Mouse (Mus musculus): ENCODE results near the gene Cdh4.
A peak's percentile ranks its signal among the peaks of the same experiment; 100 is the strongest.

The Cdh4 gene

GRCm38 (mm10) chr2:179877551-179878215, 435.5 kb downstream of the Cdh4 start:
- DNase-seq: peak; percentile 78

GRCm38 (mm10) chr2:179884561-179884960, 442.3 kb downstream of the Cdh4 start:
- peak; percentile 49 for DNase-seq

GRCm38 (mm10) chr2:179891048-179891447, 448.8 kb downstream of the Cdh4 start:
- DNase-seq: no peak

GRCm38 (mm10) chr2:179896949-179897348, 454.7 kb downstream of the Cdh4 start:
- DNase-seq: no peak

DNA sequence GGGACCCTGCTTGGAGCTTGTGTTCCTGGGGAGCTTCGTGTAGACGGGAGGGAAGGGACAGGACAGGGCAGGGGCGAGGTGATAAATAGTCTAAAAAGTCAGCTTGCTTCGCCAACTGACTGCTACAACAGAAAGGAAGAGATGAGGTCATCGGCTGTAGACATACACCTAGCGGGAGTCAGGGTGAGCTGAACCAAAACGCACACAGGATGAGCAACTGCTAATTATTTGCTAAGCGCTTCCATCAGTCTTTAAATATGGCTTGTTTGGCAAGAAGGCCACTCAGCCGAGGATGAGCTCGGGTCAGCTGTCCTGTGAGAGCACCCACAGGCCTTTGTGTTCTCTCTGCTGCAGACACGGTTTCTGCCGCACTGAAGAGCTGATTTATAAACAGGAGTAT, 470.7 kb downstream of the Cdh4 start:
- no peak for DNase-seq

DNA sequence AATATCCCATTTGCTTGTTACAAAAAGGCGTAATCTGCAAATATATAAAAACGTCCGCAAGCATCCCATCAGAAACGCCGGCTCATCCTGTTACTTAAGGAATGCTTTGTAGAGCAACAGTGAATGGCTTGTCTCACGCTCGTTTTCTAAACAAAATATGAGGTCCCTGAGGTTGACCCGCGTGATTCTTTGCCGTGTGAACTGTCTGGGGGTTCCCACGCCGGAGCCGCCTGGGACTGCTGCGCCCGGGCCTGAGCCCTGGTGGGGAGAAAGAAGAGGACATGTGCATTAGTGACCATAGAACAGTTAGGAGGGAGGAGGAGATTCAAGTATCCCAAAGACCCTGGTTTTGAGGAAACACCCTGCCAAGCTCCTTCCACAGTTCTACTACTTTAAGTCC, 471.1 kb downstream of the Cdh4 start:
- no peak for DNase-seq

DNA sequence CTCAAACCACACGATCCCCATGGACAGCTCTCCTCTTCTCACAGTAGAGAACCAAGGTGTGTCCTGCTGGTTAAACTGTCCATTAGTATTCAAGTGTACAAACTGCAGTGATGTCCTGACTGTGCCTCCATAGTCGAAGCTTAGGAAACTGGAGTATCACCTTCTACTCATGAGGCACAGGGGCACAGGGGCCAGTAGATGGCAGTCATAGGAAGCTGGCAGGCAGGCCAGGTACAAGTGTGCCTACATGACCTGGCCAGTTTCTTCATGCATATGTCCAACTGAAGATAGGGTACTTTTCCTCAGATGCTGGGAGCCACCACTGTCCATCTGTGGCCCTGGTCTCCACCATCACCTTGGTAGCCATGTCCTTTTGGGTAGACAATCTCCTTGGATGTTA, 472.0 kb downstream of the Cdh4 start:
- no peak for DNase-seq

DNA sequence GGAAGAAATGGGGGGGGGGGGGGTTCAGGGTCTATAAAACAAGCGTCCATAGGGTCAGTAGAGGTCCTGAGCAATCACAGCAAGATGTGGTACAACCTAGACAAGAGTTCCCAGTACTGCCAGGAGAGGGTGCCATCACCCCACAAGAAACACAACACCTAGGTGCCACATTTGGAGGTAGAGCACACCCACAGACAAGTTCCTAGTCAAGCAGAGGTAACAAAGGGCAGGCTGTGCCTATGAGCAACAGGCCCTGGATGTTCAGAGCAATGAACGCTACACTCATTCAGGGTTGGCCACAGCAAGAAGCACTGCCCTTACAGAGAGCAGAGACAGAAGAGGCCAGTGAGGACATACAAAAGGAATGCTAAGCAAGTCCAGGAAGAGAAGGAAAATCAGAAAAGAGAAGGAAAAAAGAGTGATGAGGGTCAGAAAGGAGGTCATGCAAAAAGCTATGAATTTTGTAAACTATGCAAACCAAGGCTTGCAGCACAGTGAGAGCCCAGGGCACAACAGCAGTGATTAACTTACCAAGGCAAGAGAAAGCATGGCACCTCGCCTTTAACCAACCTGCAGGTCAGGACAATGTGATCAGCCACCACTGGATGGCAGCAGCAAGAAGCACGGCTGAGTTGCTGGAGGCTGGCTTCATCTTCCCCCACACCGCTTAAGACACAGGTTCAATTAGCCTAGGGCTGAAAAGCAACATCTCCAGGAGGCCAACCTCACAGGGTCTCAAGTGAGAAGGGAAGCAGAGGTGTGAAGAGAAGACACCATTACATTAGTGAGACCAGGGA, 474.8 kb downstream of the Cdh4 start:
- peak; percentile 89 for DNase-seq

- no peak for DNase-seq
Observed at GRCm38 (mm10) chr2:179920042-179920441, 477.8 kb downstream of the Cdh4 start.

DNA sequence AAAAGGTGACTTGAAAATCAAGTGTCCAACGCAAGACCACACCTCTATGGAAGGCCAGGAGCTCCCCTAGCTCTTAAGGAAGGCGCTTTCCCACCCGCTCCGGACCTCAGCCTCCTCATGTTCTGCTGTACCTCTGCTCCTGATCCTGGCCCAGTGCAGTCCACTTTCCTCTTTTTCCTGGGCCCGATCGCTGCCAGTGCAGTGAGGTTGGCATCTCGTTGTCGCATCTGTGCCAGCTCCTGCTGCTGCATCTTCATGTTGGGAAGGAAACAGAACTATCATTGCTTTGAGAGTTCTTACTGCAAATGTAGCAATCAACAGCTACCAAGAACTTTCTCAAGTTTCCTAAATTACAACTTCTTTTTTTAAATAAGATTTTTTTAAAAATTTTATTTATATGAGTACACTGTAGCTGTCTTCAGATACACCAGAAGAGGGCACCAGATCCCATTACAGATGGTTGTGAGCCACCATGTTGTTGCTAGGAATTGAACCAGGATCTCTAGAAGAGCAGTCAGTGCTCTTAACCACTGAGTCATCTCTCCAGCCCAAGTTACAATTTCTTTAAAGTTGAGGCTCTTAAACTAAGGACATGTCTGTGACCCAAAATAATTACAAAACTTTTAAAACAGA, 478.9 kb downstream of the Cdh4 start:
- DNase-seq: no peak

GRCm38 (mm10) chr2:179924038-179924437, 481.8 kb downstream of the Cdh4 start:
- no peak for DNase-seq

- no peak for DNase-seq
Observed at GRCm38 (mm10) chr2:179929166-179929565, 486.9 kb downstream of the Cdh4 start.

- no peak for DNase-seq
Observed at GRCm38 (mm10) chr2:179931741-179932140, 489.5 kb downstream of the Cdh4 start.

DNA sequence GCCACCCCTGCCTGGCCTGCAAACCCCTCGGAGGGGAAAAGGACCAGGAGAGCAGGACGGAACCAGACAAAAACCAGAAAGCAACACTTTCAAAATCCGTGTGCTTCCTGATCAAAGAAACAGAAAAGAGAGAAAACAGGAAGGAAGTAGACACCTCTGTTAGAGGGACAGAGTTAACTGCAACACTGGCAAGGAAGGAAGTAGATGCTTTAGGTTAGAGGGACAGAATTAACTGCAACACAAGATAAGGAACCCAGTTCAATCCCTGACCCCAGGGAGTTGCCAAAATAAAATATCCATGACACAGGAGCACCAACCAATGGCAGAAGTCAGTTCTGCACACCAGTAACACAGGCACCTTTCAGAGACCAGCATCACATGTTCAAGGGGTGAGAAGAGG, 491.9 kb downstream of the Cdh4 start:
- no peak for DNase-seq

GRCm38 (mm10) chr2:179937091-179937490, 494.9 kb downstream of the Cdh4 start:
- no peak for DNase-seq

GRCm38 (mm10) chr2:179941696-179942095, 499.5 kb downstream of the Cdh4 start:
- DNase-seq: no peak

GRCm38 (mm10) chr2:179945051-179945450, 502.8 kb downstream of the Cdh4 start:
- DNase-seq: no peak

DNA sequence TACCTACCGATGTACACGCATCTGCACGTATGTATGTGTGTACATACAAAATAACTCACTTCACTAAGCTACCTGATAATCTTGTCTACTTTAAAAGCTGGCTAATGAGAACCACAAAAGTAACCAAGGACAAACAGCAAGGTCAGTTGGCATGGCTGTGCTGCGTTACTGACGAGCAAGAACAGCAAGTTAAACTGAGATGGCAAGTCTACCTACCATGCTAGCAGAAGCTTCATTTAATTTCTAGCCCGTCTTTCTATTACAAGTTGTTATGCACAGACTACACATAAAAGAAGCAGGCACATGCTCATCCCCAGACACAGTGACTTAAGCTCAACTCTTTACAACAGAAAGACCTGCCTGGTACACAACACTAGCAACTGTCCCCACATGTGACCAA, 504.3 kb downstream of the Cdh4 start:
- DNase-seq: no peak

- DNase-seq: no peak
Observed at GRCm38 (mm10) chr2:179947607-179948006, 505.4 kb downstream of the Cdh4 start.

DNA sequence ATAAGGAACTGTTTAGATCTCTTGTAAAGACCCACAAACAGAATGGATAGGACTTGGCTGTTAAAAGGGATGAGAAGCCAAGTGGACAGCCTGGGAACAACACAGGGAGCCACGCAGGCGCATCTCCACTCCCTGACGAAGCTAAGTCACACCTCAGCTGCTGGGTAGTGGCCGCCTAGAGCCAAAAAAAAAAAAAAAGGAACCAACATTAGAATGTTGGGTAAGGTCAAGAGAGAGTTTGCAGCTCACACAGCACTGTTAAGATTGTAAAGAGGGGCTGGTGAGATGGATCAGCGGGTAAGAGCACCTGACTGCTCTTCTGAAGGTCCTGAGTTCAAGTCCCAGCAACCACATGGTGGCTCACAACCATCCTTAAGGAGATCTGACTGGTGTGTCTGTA, 506.6 kb downstream of the Cdh4 start:
- no peak for DNase-seq

Measured in thymus, postnatal 4 days (tissue).